Mouse (Mus musculus) heart, embryonic 10.5 days (tissue): ENCODE data around the gene Camta2. TPM values are rescaled to one million over a fixed set of nuclear protein-coding genes. Genes with fewer than 3 reads are reported as not detected.
A peak's percentile ranks its signal among the peaks of the same experiment; 100 is the strongest.

Source experiments
- DNase-seq: peaks from one replicate; pipeline ENCODE4 v3.0.0-alpha.2; 2017; ENCODE audit warnings: low spot score
- H3K27ac ChIP-seq: fragments of 300-500 bp; sonication (generic); 2 replicates; pipeline ENCODE4 v1.5.1; 2016; ENCODE audit warnings: mild to moderate bottlenecking
- H3K27me3 ChIP-seq: fragments of 300-500 bp; sonication (generic); 2 replicates; pipeline ENCODE4 v1.6.1; 2016; ENCODE audit warnings: mild to moderate bottlenecking; ENCODE audit not compliant: poor library complexity, insufficient read depth, severe bottlenecking
- H3K36me3 ChIP-seq: fragments of 300-500 bp; sonication (generic); 2 replicates; pipeline ENCODE4 v1.6.1; 2016; ENCODE audit warnings: mild to moderate bottlenecking, moderate library complexity
- H3K4me1 ChIP-seq: fragments of 300-500 bp; sonication (generic); 2 replicates; pipeline ENCODE4 v1.6.1; 2016; ENCODE audit warnings: mild to moderate bottlenecking
- H3K4me3 ChIP-seq: fragments of 300-500 bp; sonication (generic); 2 replicates; pipeline ENCODE4 v1.5.1; 2016; ENCODE audit warnings: mild to moderate bottlenecking, moderate library complexity
- H3K9me3 ChIP-seq: fragments of 300-500 bp; sonication (generic); 2 replicates; pipeline ENCODE4 v1.6.1; 2016; ENCODE audit warnings: mild to moderate bottlenecking, moderate library complexity
- WGBS: fragments of 180-500 bp; shearing (Covaris S2); methylation state at CpG from one replicate; pipeline ENCODE4 v1.1.7; 2016; 5-methylcytosine and 5-hydroxymethylcytosine counted together
- polyA plus RNA-seq: library from polyadenylated mRNA; unstranded; fragments of >200 nt; fragmentation: Nextera tagmentation; extraction: Ambion mirVana; gene quantifications from 2 replicates; pipeline ENCODE4 v1.2.1, GENCODE M21; 2016

Camta2 gene
- 12.0 and 12.5 TPM in 2 replicates for polyA plus RNA-seq

DNA sequence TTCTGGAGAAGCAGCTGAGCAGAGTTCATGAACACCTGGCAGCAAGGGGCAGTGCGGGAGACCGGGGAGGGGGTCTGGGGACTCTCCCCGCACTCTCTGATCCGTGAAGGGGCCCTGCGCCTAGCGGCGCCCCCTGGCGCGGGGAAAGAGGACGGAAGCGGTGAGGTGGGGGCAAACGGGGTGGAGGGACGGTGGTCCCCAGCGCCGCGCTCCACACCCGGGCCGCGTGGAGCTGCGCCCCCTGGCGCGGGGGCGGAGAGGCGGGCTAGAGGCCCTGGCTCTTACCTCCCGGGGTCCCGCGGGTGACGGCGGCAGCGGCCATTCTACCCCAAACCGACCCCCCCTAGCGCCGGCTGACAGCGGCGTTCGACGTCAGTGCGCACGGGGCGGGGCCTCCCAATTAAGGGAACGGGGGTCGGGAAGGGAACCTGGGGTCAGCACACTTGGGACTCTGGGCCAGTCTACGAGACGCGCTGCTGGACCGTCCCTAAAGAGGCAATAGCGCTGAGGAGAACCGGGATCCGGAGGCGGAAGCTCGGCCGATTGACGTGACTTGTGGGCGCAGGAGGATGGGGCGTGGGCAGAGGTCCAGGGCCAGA, at the start of gene Camta2:
TSS of gene Camta2 (minus strand) at position 505 of the 599 bp plus-strand sequence.
- WGBS = under 1% methylated on average over 55 of the region's 55 CpGs
- H3K9me3 ChIP-seq = no peaks in the 10 kb centered on the region
- peak; percentile 90 for DNase-seq
- peaks cover 37% of the 10 kb centered on the region for H3K4me1 ChIP-seq
- H3K27ac ChIP-seq = peak within 1 kb of the TSS; percentile 96
- H3K27me3 ChIP-seq = no peaks in the 10 kb centered on the region
- peaks cover 35% of the 10 kb centered on the region for H3K36me3 ChIP-seq
- peak within 1 kb of the TSS; percentile 92 for H3K4me3 ChIP-seq

DNA sequence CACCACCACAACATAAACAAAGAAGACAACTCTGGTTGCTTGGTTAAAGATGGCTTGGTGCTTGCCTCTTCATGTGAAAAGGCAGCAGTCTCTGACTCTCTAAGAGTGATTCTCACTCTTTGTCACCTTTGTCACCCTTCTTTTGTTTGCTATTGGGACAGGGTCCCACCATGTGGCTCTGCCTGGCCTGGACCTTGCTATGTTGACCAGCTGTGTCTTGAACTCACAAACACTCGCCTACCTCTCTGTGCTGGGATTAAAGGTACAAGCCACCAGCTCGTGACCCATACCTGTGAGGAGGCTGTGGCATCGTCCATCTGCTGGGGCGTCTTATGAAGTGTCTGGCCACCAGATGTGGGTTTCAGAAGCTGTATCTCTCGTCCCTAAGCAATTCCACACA, 45.4 kb upstream of the Camta2 start:
- Histone ChIP-seq H3K27ac (no peak overlapping the region), H3K36me3 (peaks cover 13% of the 10 kb centered on the region), H3K9me3 (no peaks in the 10 kb centered on the region), H3K4me1 (peaks cover 17% of the 10 kb centered on the region), H3K27me3 (no peaks in the 10 kb centered on the region), H3K4me3 (no peak overlapping the region)
- DNase-seq = no peak
- 63% methylated on average over 5 of the region's 5 CpGs for WGBS

DNA sequence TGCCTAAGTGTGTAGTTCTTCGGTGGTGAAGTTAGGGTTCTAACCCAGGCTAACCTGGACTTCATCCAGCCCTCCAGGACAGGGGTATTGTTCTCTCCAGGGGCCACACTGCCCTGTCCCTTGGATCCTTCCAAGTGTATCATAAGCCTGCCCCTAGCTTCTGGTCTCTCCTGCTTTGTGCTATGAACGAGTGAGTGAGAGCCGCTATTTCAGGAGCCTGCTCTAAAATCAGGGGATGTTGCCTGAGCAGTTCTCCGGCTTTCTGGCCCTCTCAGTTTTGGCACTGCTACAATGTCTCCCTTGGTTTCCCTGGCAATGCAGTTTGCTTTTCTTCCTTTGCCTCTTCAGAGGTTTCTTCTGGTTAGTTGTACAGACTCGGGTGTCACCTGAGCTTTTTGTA, 43.3 kb upstream of the Camta2 start:
- H3K27ac ChIP-seq = no peak overlapping the region
- WGBS = 67% methylated on average over 5 of the region's 5 CpGs
- H3K4me1 ChIP-seq = peaks cover 15% of the 10 kb centered on the region
- no peak for DNase-seq
- H3K4me3 ChIP-seq = no peak overlapping the region
- H3K36me3 ChIP-seq = peaks cover 34% of the 10 kb centered on the region
- H3K27me3 ChIP-seq = no peaks in the 10 kb centered on the region
- H3K9me3 ChIP-seq = no peaks in the 10 kb centered on the region

DNA sequence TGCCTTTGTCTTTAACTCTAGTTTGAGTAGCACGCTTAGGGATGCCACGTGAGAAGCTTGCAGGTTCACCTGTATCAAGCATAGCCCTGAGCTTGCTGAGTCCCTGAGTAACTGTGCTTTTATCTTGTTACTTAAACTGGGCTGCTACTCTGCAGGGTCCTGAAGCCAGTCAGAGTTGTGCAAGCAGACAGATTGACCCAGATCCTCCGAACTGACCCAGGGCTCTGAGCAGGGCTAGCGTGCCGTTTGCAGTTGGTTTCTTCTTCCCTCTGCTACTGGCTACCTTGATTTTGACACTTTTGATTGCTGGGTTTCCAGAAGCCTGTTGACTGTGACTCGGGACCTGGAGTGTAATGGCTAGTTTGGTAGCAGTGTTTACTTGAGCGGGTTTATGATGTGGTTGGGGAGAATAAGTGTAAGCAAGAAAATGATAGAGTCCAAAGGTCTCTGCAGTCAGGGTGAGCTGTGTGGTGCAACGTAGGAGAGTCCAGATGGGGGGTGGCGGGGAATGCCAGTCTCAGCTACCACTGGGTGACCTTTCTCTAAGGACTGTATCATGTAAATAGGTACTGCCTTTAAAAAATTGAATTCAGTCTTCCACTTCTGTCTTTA, 42.6 kb upstream of the Camta2 start:
- Histone ChIP-seq H3K4me3 (no peak overlapping the region), H3K27ac (no peak overlapping the region), H3K9me3 (no peaks in the 10 kb centered on the region), H3K36me3 (peaks cover 40% of the 10 kb centered on the region), H3K4me1 (peaks cover 13% of the 10 kb centered on the region; the same call in 1 of the 2 replicates), H3K27me3 (no peaks in the 10 kb centered on the region)
- WGBS = 81% methylated on average over 9 of the region's 9 CpGs
- DNase-seq = no peak

DNA sequence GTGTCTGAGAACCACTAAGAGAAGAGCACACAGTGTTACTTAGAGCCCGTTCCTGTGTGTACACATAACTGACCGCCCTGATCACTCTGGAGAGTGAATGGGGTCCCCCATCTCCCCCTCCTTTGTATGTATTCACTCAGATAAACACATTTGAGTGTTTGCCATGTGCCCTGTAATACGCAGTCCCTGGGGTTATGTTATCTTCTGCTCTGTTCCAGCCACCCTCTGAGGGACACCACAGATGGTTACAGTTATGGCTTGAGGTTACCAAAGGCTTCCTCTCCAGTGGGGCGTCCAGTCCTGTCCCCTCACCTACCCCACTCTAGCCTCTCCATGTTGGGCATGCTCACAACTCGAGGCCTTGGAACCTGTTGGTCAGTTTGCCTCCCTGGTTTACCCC, 39.5 kb upstream of the Camta2 start:
- 78% methylated on average over 5 of the region's 5 CpGs for WGBS
- Histone ChIP-seq H3K27me3 (no peaks in the 10 kb centered on the region), H3K9me3 (no peaks in the 10 kb centered on the region), H3K4me1 (peaks cover 3% of the 10 kb centered on the region; the same call in 1 of the 2 replicates), H3K4me3 (no peak overlapping the region), H3K36me3 (peaks cover 72% of the 10 kb centered on the region), H3K27ac (no peak overlapping the region)
- no peak for DNase-seq

DNA sequence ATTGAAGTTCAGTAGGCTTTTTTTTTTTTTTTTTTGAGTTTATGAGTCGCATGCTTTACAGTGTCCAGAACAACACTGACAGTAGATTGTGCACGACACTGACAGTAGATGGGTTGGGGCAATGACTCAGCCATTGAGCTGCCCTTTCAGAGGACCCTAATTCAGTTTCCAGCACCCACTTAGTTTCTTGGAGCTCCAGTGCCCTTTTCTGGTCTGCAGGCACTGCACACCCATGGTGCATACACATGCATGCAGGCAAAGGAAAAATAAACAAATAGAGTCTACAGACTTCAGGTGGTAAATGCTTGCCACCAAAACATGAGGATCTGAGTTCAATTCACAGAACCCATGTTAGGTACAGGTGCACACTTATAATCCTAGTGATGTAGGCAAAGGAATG, 38.7 kb upstream of the Camta2 start:
- Histone ChIP-seq H3K4me3 (no peak overlapping the region), H3K27ac (no peak overlapping the region), H3K27me3 (no peaks in the 10 kb centered on the region), H3K9me3 (no peaks in the 10 kb centered on the region), H3K4me1 (peaks cover 3% of the 10 kb centered on the region; the same call in 1 of the 2 replicates), H3K36me3 (peaks cover 80% of the 10 kb centered on the region)
- WGBS = 90% methylated on average over 2 of the region's 2 CpGs
- no peak for DNase-seq

DNA sequence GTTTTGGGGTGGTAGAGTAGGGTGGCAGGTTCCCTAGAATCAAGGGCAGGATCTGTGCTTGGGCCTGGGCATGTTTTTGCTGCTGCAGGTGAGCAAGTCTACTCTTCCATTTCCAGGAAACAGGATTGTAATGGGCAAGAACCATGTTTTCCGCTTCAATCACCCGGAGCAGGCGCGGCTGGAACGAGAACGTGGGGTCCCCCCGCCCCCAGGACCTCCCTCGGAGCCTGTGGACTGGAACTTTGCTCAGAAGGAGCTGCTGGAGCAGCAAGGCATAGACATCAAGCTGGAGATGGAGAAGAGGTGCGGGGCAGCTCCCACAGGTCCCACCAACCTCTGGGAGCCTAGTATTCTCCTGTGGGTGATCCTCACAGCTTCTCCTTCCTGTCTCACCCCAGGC, 36.8 kb upstream of the Camta2 start:
- H3K4me1 ChIP-seq = peaks cover 3% of the 10 kb centered on the region; the same call in 1 of the 2 replicates
- H3K9me3 ChIP-seq = no peaks in the 10 kb centered on the region
- H3K27me3 ChIP-seq = no peaks in the 10 kb centered on the region
- 92% methylated on average over 9 of the region's 9 CpGs for WGBS
- no peak for DNase-seq
- no peak overlapping the region for H3K27ac ChIP-seq
- H3K36me3 ChIP-seq = peaks cover 98% of the 10 kb centered on the region
- H3K4me3 ChIP-seq = no peak overlapping the region

DNA sequence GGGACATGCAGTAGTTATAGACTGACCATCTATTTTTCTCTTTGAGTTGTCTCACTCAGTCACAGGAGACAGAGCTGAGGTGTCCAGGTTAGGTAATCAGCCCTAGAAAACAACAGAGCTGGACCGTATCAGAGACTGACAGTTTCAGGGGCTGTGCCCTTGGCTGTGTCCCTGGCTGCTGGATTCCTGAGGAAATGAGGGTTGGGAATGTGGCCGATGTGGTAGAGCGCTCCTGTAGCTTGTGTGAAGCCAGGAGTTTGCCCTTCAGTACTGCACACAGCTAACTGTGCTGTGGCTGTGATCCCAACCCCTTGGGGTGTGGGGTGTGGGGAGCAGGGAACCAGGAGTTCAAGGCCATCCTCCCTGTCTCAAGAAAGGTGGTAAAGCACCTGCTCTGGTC, 33.2 kb upstream of the Camta2 start:
- Histone ChIP-seq H3K9me3 (no peaks in the 10 kb centered on the region), H3K4me3 (no peak overlapping the region), H3K27ac (no peak overlapping the region), H3K36me3 (peaks cover 100% of the 10 kb centered on the region), H3K4me1 (no peaks in the 10 kb centered on the region; the same call in 1 of the 2 replicates), H3K27me3 (no peaks in the 10 kb centered on the region)
- 83% methylated on average over 3 of the region's 3 CpGs for WGBS
- no peak for DNase-seq

DNA sequence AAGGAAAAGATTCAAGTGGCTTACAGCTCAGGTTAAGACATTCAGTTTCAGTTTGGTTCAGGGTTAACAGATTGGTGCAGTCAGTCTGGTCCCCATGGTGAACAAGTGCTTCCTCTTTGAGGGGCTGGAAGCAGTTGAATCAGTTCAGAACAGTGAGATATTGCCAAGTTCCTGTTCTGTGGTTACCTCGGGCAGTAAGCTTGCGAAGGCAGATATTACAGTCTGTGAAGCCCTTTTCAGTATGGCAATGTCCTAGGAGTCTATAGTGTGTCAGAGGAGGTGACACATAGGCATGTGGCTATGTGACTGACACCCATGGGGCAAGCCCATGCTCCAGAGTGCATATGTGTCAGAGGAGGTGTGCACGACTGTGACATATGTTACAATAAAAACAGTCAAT, 32.7 kb upstream of the Camta2 start:
- H3K4me1 ChIP-seq = no peaks in the 10 kb centered on the region
- H3K36me3 ChIP-seq = peaks cover 99% of the 10 kb centered on the region
- H3K9me3 ChIP-seq = no peaks in the 10 kb centered on the region
- WGBS = 88% methylated on average over 3 of the region's 3 CpGs
- no peak overlapping the region for H3K4me3 ChIP-seq
- no peak overlapping the region for H3K27ac ChIP-seq
- H3K27me3 ChIP-seq = no peaks in the 10 kb centered on the region
- no peak for DNase-seq

DNA sequence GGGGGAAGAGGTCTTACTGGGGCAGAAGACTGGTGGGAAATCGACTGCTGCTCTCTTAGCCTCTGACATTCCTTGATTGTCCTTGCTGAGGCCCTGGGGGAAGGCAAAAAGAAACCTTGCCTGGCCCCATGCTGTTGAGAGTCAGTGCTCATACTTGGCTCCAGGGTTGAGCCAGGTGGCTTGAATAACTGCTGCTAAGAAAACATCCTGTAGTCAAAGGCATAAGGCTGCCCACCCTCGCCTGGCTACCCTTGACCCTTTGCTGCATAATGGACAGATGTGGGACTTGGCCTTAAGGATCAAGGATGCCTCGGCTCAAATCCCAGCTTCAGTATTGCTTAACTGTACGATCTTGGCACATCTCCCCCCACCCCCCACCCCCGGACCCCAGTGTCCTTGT, 30.6 kb upstream of the Camta2 start:
- no peaks in the 10 kb centered on the region for H3K27me3 ChIP-seq
- no peaks in the 10 kb centered on the region for H3K4me1 ChIP-seq
- no peaks in the 10 kb centered on the region for H3K9me3 ChIP-seq
- 72% methylated on average over 5 of the region's 5 CpGs for whole genome bisulfite sequencing
- no peak overlapping the region for H3K27ac ChIP-seq
- peaks cover 90% of the 10 kb centered on the region for H3K36me3 ChIP-seq
- no peak for DNase-seq
- H3K4me3 ChIP-seq = no peak overlapping the region

DNA sequence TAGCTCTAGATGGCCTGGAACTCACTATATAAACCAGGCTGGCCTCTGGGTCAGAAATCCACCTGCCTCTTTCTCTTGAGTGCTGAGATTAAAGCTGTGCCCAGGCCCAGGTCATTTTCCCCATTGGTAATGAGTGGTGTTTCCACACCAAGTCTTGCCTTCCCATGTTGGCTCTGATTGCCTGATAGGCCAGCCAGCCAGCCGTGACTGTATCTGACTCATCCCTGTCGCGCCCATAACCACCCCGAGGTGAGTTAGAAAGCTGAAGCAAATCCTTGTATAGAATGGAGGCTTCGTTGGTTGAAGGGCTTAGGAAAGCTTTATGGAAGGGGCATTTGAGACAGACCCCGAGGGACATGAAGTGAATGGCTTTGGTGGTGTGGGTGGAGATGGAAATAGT, 27.9 kb upstream of the Camta2 start:
- Histone ChIP-seq H3K4me3 (no peak overlapping the region), H3K36me3 (peaks cover 86% of the 10 kb centered on the region), H3K27me3 (no peaks in the 10 kb centered on the region), H3K4me1 (no peaks in the 10 kb centered on the region), H3K9me3 (no peaks in the 10 kb centered on the region), H3K27ac (no peak overlapping the region)
- WGBS = 81% methylated on average over 6 of the region's 6 CpGs
- no peak for DNase-seq

DNA sequence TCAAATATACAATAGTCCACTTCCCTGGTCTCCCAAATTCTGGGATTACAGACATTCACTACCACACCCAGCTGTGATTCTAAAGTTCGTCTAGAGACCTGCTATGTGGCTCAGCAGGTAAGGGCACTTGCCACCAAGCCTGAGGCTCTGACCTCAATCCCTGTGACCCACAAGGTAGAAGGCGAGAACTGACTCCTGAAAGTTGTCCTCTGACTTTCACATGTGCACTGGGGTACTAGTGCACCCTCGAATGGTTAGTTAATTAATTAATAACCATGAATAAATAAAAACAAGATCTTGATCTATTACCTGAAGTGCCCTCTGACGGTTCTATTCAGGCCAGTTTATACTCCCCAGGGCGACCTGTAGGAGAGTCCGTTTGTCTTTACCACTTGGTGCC, 25.3 kb upstream of the Camta2 start:
- H3K4me3 ChIP-seq = no peak overlapping the region
- H3K27ac ChIP-seq = no peak overlapping the region
- H3K27me3 ChIP-seq = no peaks in the 10 kb centered on the region
- no peak for DNase-seq
- WGBS = 86% methylated on average over 6 of the region's 6 CpGs
- no peaks in the 10 kb centered on the region for H3K9me3 ChIP-seq
- H3K36me3 ChIP-seq = peaks cover 86% of the 10 kb centered on the region
- H3K4me1 ChIP-seq = no peaks in the 10 kb centered on the region

DNA sequence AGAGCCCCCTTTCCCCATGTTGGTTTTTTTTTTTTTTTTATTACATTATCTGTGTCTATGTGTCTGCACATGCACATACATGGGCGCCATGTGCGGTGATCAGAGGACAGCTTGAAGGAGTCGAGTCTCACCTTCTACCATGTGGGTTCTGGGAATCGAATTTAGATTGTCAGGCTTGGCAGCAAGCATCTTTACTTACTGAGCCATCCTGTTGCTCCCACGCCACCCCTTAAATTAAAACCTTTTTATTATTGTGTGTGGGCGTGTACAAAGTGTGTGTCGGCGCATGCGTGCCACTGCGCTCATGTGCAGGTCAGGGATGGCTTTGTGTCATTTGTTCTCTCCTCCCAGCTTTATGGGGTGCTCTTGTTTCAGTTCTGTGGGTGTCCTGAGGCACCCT, 23.1 kb upstream of the Camta2 start:
- Histone ChIP-seq H3K9me3 (no peaks in the 10 kb centered on the region), H3K4me3 (no peak overlapping the region), H3K27me3 (no peaks in the 10 kb centered on the region), H3K36me3 (peaks cover 86% of the 10 kb centered on the region), H3K4me1 (no peaks in the 10 kb centered on the region), H3K27ac (no peak overlapping the region)
- WGBS = 93% methylated on average over 10 of the region's 10 CpGs
- DNase-seq = peak; percentile 36

DNA sequence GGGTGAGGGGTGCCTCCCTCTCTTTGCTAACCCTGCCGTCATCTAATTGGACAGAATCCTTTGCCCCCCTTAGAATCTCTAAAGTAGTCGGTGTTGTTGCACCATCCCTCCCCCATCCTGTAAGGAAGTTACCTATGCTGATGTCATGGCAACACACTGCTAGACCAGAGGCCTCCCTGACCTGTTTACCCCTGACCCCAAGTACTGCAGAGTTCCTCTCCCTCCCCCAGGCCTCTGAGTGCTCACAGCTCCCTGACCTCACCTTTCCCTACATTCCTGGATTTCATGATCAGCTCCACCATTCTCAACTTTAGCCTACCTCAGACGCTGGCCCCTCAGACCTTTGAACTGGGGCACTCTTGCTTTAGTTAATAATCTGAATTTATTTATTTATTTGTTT, 18.2 kb upstream of the Camta2 start:
- 78% methylated on average over 3 of the region's 3 CpGs for WGBS
- peaks cover 87% of the 10 kb centered on the region for H3K36me3 ChIP-seq

More for the DNA sequence above, 18.2 kb upstream of the Camta2 start:
- H3K9me3 ChIP-seq = no peaks in the 10 kb centered on the region
- no peak for DNase-seq
- H3K27ac ChIP-seq = no peak overlapping the region
- peaks cover 27% of the 10 kb centered on the region for H3K4me1 ChIP-seq
- no peaks in the 10 kb centered on the region for H3K27me3 ChIP-seq
- no peak overlapping the region for H3K4me3 ChIP-seq
